Mouse (Mus musculus) gastrocnemius, postnatal 25 days (tissue): Measurements from ENCODE around the gene Gli3. TPM values are rescaled to one million over a fixed set of nuclear protein-coding genes. Genes with fewer than 3 reads are reported as not detected.

Source experiments
- DNase-seq: peaks from one replicate; pipeline ENCODE4 v3.0.0; 2022
- total RNA-seq, 2 experiments: library from RNA; stranded (reverse); gene quantifications; 1 replicate in 1 of 2; 2 replicates in 1 of 2; pipeline ENCODE4 v1.2.3; 2021

Gene Gli3
- total RNA-seq, 2 experiments from 2014 or later = 1.6 TPM

GRCm38 (mm10) chr13:15664580-15665201, 201.7 kb downstream of the Gli3 start:
- no peak for DNase-seq

DNA sequence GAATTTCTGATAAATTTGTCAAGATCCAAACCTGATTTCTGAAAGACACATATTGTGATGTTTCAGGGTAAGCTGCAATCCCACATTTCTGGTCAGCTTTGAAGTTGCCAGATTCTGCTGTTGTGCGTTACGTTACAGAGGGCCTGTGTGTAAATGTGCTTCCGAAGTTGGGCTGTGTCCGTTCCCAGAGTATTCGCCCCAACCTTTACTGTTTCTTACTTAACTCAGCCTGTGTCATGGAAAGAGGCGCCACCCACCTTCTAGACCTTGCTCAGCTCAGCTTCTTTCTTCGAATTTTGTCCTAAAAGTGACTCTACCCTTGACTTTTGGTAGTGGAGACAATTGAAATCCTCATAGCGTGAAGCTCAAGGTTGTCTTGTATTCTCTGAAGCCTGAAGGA, 202.5 kb downstream of the Gli3 start:
- no peak for DNase-seq

GRCm38 (mm10) chr13:15670144-15670961, 207.3 kb downstream of the Gli3 start:
- DNase-seq = no peak

- no peak for DNase-seq
Measured at GRCm38 (mm10) chr13:15670962-15671313, 207.9 kb downstream of the Gli3 start.

DNA sequence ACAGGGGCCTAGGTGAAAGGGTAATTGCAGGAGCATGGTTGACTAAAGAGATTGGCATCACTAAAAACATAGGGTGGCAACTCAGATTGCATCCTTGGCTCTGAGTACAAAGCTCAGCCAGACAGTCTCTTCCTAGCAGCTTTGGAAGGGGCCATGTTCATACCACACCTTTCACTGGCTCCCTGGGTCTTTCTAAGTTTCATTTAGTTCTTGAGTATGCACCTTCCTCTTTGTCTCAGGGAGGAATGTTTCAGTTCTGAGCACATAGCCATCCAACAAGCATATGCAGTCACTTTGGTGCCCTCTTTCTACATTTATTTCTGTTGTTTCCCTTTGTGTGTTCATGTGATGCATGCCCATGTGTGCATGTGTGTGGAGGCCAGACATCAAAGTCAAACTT, 212.4 kb downstream of the Gli3 start:
- DNase-seq = no peak

GRCm38 (mm10) chr13:15677106-15677760, 214.2 kb downstream of the Gli3 start:
- DNase-seq = no peak

DNA sequence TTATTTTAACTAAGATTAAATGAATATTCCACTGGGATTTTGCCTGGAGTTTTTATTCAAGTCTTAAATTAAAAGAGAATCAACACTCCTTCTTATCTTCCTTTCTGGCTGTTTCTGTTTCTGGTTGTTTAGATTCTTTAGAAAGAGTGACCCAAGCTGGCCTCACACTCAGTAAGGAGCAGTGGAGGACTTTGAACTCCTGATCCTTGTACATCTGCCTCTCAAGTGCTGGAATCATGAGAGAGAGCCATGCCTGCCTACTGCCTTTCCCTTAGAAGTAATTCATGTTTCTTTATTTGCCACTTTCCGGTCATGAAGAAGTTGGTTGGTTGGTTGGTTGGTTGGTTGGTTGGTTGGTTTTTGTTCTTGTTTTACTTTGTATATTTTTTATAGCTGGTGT, 218.5 kb downstream of the Gli3 start:
- DNase-seq = no peak

DNA sequence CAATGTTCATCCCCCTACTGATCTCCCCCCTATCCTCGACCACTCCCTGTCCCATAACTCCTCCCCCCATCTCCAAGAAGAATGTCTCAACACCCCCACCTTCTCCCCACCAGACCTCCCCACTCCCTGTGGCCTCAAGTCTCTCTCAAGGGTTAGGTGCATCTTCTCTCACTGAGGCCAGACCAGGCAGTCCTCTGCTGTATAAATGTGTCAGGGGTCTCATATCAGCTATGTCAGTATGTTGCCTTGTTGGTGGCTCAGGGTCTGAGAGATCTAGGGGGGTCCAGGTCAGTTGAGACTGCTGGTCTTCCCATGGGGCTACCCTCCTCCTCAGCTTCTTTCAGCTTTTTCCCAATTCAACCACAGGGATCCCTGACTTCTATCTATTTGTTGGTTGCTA, 220.0 kb downstream of the Gli3 start:
- no peak for DNase-seq

DNA sequence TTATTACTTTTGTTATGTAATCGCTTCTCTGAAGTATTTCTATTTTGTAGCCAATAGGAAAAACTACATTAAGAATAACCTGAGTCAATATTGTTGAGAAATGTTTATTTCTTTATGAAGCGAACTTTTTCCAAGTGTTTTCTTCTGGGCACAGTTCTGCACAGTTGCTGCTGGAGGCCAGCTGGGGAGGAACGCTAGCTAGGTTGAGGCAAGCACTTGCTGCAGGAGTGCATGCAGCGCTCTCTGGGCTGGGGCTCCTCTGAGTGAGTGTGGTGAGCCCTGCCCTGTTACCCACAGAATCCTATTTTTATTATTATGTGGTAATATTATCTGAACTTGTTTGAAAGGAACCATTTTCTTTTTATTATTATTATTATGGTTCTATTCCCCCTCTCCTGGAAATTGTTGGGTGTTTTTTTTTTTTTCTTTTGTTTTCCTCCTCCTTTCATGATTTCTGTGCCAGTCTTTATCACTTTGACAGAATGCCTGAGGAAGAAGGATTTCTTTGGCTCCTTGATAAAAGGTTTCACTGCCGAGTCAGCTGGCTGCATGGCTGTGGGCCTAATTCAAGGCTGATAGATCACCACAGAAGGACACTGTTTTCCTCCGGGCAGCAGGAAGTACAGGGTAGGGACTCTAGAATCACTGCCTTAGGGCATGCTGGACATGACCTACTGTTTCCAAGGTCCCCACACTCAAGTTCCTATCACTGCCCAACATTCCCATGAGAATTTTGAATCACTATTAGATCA, 225.2 kb downstream of the Gli3 start:
- DNase-seq = no peak

DNA sequence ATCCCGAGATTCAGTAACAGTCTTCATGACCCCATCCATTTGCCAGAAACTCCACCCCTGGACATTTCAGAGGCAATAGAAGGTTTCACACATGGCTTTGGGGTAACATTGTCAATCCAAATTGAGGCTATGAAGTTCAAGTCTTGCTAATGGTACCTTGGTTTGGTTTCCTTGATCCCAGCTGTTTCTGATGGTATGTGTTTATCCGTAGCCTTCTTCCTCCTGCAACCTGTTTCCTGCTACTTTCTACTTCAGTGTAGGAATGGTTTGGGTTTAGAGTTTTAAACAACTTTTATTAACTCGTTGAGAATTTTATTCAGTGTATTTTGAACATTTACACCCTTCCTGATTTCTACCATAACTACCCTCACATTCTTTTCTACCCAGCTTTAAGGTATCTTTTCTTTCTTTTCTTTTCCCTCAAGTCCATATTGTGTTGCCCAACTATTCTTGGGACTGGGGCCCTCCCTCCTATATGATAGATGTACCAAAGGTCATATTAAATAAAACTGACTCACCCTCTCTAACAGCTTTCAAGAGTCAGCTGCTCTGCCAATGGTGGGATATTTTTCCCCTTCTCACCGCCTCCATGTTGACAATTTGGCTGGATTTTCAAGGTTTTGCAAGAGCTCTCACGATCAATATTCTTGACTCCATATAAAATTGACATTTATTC, 225.9 kb downstream of the Gli3 start:
- DNase-seq = no peak

DNA sequence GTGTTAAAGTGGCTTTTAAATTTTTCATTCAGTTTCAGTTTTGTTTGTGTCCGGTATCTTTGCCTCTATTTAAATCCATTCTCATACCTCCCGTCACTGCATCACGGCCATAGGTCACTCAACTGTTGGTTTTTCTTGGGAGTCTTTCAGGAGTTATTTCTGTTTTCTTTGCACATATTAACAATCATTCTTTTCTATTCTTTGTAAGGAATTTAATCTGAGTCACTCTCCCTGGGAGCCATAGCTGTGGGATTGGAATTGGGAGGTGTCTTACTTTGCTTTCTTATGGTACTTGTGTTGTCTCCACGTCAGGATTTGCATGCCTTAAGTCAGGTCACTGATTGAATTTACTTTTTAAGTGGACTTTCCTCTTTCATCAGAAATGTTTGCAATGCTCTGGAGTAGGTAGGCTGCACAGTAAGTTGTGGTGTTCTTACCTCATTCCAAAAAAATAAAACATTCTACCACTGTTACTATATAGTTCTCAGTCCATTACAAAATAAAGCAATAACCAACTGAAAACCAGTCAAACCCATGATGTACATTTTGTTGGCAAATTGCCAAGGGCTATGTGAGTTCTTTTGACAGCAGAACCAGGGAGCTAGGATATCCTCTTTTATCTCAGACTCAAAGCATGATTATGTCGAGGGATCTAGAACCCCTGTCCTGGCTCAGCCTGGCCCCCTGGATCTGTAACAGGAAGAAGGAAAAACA, 228.9 kb downstream of the Gli3 start:
- DNase-seq = no peak

DNA sequence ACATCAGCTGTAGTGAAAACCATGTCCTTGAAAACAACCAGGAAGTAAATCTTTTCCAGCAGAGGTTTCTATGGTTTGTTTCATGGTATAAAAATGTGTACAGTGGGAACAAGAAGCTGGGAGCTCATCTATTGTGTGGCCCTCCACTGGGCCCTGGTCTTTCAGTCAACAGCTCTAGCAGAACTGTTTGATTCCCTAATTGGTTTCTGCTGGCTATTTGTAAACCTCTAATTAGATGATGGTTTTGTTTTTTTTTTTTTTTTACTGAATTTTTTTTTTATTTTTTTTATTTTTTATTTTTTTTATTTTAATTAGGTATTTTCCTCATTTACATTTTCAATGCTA, 229.4 kb downstream of the Gli3 start:
- no peak for DNase-seq

- DNase-seq = no peak
Measured at GRCm38 (mm10) chr13:15698284-15698683, 235.2 kb downstream of the Gli3 start.

DNA sequence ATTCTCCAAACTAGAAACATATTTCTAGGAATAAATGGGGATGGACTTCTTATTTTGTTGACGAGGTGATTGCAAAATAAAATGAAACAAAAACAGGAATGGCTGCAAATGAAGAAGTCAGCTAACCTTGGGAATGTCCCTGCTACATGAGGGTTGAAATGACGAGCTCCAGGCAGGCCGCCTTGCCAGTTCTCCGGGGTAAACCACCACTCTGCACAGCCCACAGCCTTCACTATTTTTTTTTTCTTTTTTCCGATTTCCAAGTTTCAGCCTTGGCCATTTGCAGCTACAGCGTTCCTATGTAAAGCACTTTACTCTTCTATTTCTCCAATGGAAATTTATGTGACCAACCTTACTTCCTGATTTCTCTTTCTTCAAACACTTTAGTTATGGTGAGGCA, 236.1 kb downstream of the Gli3 start:
- no peak for DNase-seq

DNA sequence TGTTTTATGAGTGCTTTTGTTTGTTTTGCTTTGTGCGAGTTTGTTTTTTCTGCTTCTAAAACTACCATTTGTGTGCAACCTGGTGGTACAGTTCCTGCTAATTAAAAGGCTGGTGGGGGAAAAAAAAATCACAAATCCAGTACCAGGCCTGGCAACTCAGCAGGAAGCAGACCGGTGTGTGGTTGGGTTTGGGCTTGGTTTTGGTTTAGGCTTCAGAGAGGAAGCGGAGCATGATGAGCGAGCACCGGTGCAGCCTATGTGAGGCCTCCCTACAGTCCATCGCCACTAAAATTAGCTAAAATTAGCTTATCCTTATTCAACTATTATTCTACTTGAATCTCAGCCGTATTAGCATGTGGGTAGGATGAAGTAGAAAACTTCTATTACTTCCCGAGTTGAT, 241.6 kb downstream of the Gli3 start:
- DNase-seq = no peak

DNA sequence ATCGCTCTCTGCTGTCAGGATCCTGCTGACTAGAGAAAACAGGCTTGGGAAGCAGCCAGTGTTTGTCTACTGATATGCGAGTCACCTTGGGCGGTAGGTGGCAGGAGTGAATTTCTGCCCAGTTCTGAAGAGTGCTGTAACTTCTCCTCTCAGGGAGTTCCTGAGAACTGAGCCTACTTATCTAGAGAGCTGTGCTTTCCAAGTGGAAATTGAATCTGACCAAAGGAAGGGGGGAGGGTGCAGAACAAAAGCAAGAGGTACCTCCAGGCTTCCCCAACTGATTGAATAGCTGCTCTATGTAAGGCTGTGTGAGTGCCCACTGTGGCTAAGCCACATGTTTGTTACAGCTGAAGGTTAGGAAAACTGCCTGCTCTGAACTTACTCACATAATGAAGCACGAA, 244.4 kb downstream of the Gli3 start:
- DNase-seq = no peak

DNA sequence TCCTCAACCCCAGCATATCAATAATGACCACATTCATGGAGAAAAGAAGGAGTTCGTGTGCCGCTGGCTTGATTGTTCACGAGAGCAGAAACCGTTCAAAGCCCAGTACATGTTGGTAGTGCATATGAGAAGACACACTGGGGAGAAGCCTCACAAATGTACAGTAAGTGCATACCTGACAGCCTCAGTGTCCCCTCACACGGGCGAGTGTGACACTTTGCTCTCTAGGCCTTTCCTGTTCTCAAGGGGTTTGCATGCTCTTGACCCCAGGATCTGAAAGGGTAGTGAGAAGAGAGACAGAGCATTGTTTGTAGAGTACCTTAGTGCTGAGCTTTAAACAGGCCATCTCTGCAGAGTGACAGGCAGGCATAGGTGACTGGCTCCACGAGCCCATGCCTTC, 250.5 kb downstream of the Gli3 start:
- DNase-seq = no peak

DNA sequence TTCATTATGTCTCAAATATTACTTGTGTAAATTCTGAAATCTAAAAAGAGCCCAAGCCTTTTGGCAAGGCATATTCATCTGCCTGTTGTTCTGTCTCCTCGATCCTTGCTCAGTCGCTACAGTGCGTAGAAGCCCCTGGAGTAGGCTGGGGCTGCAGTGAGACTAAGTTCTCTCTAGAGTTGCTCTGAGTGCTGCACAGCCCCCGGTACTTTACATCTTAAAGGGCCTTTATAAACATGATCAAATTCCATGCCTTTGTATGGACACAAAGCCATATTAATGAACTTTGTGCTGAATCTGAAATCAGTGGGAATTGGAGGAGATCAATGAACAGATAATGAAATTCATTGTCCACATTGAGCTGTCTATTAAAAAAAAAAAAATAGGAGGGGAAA, 251.3 kb downstream of the Gli3 start:
- no peak for DNase-seq

DNA sequence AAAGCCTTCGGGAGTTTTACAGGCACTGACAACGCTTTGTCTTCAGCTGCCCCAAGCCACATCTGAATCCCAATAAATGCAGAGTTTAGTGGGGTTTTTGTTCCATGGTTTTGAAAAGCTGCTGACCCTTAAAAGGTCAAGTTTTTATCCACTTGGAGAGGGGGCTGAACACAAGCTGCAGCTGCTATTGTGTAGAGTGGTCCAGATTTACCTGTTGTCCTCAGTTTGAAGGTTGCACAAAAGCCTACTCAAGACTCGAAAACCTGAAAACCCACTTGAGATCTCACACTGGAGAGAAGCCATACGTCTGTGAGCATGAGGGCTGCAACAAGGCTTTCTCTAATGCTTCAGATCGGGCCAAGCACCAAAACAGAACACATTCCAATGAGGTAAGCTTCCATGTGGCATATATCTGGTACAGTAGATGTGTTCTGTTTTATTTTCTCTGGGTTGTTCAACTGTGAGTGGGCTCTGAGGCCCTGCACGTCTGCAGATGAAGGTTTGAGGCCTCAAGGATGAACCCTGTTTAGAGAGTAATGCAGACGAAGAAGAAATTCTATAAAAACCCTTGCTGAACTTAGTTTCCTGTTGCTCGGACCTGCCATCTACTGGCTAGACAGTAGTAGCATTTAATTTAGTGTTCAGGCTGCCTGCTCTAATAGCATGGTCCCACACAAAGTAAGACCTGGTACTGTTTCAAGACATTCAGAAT, 251.8 kb downstream of the Gli3 start:
- DNase-seq = no peak

GRCm38 (mm10) chr13:15721446-15721845, 258.4 kb downstream of the Gli3 start:
- DNase-seq = no peak

DNA sequence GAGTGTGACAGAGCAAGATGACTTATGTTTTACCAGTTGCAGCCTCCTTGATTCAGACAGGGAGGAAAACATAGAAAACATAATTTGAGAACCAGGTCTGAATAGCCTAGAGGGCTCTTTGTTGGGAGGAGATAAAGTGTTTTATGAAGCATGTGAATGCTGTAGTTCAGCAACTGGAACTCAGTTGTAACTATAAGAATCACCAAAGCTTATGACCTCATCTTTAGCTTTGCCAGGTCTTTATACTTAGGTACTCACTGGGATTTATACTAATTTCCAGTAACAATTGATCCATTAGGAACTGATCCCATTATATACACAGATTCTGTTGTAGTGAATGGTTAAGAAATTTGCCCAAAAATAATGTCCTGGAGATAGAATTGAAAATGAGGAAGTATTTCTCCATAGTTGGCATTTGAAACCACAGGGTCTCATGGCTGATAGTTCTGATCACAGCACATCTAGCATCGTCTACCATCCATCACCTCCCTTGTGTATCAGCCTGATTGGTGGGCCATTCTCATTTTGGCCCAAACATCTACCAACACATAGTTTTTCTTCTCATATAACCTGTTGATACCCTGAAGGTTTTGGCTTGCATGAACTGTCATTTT, 259.8 kb downstream of the Gli3 start:
- no peak for DNase-seq
